Mouse (Mus musculus) bone marrow, adult 2 months (tissue): ENCODE measurements around the gene Abr. TPM values are rescaled to one million over a fixed set of nuclear protein-coding genes. Genes with fewer than 3 reads are reported as not detected.

Source experiments
- H3K27ac ChIP-seq: fragments of 200-500 bp; 2 replicates; pipeline ENCODE4 v1.5.1; 2012; ENCODE audit warnings: low read depth, mild to moderate bottlenecking, control low read depth, inconsistent platforms, low read length; ENCODE audit not compliant: control insufficient read depth, poor library complexity, insufficient read depth
- H3K4me1 ChIP-seq: fragments of 200-500 bp; 2 replicates; pipeline ENCODE4 v1.6.1; 2011; ENCODE audit warnings: low read length; ENCODE audit not compliant: control insufficient read depth, insufficient read depth
- H3K4me3 ChIP-seq: fragments of 200-500 bp; replicated peaks from 2 replicates; pipeline ENCODE3; 2011; ENCODE audit warnings: mild to moderate bottlenecking, low read depth, low read length, control low read depth; ENCODE audit not compliant: control insufficient read depth
- CTCF ChIP-seq: fragments of 200-500 bp; IDR thresholded peaks from 2 replicates; pipeline ENCODE4 v1.5.1; 2011; ENCODE audit warnings: low read length, control low read depth; ENCODE audit not compliant: control insufficient read depth, insufficient read depth
- POLR2A ChIP-seq: fragments of 200-500 bp; IDR thresholded peaks from 2 replicates; pipeline ENCODE4 v1.6.1; 2011; ENCODE audit warnings: low read depth, mild to moderate bottlenecking, control low read depth, low read length, borderline replicate concordance; ENCODE audit not compliant: control insufficient read depth
- WGBS: fragments of 180-500 bp; shearing (Covaris S2); methylation state at CpG from one replicate; pipeline ENCODE4 v1.1.7; 2018; 5-methylcytosine and 5-hydroxymethylcytosine counted together
- polyA plus RNA-seq: library from polyadenylated mRNA; stranded (reverse); fragments of >200 nt; gene quantifications from 2 replicates; pipeline ENCODE4 v1.2.4, GENCODE M21; 2011; ENCODE audit warnings: low replicate concordance; ENCODE audit not compliant: missing spikeins, insufficient read depth, insufficient read length

The Abr gene
- polyA plus RNA-seq, 1 experiment: 43.0 TPM

DNA sequence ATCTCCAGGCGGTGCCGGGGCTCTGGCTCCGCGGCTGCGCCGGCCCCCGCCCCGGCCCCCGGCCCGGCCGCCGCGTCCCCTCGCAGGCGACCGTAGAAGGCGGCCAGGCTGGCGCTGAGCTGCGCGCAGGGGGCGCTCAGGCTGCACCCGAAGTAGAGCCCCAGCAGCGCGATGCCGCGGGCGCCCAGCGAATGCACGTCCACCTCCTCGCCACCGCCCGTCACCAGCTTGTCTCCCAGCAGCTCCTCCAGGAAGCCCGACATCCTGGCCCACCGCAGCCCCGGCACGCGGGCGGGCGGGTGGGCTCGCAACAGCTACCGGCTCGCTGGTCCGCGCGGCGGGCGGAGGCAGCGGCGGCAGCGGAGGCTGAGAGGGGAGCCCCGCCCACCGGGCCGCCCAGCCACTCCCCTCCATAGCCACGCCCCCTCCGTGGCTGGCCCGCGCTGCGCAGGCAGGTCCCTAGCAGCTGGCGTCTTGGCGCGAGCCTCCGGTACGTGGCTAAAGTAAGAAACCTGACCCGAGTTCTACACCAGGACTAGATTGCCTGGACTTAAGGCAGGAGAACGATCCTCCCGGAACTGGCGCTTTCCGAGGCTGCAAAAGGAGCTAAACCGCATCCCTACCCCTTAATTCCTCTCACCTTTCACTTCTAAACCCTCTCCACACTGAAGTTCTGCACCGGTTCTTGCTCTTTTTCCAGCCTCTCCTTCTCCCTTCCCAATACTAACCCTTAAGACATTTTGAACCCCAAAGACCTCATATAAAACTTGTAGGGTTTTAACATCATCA is 223.1 kb downstream of the Abr start, which contains the start of gene Nxn:
Gene Nxn (minus strand): TSS at position 343 of the 789 bp plus-strand sequence.
- Histone ChIP-seq H3K4me3 (peak within 1 kb of the TSS; percentile 76), H3K4me1 (no peaks in the 10 kb centered on the region), H3K27ac (peak within 1 kb of the TSS; percentile 52)
- TF ChIP-seq CTCF (no peak; the same call in 1 of the 2 replicates), POLR2A (no peak)
- under 1% methylated on average over 70 of the region's 70 CpGs for WGBS

DNA sequence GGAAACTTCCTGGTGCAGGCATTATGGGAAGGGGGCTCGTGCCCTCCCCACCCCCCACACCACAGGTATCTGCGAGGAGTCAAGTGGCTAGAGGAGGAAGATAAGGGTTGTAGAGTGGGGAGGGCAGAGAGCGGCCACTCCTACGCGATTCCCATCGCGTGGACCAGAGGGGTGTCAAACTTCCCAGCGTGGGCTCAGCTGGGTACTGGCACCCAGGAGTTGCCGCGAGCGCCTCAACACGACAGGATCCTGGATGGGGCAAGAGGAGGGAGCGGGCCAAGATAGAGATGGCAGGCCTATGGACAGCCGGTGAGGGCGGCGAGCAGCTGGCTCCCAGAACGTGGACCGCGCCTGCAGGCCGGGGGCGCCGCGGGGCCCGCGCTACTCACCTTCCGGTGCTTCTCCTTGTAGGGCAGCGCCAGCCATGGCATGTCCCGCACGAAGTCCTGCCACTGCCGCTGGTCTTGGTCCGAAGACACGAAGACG is 223.8 kb downstream of the Abr start:
- WGBS: under 1% methylated on average over 33 of the region's 33 CpGs
- Histone ChIP-seq H3K4me1 (no peaks in the 10 kb centered on the region), H3K27ac (peak overlapping the region; percentile 52)

DNA sequence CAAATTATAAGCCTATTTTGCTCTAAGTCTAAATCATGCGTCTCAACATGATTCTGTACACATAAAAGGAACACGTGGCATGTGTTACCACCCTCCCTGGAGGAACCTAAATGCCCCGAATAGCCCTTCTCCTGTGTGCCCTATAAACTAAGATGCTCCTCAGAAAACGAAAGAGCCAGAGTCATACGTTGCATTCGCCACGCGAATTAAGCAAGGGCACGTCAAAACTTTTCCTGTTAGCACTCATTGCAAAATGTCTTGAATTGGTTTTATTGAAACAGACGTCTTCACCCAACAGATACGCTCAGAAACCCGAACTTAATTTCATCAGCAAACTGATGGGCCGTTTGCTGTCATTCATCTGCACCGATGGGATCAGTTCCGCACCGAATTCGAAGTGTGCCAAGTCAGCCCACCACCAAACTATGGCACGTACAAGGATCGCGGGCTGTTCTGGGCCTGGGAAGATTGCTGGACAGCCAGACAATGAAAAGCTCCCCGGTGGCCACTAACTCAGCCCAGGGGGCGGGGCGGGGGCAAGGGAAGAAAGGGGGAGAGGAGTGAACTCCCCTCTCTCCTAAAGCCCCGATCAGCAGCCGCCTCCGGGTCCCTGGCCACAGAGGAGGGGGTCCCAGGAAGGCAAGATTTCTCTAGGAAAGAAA is 224.3 kb downstream of the Abr start:
- peak overlapping the region; percentile 52 for H3K27ac ChIP-seq
- H3K4me1 ChIP-seq: no peaks in the 10 kb centered on the region
- under 1% methylated on average over 26 of the region's 26 CpGs for WGBS
- H3K4me3 ChIP-seq: peak overlapping the region; percentile 76
- no peak for TF ChIP-seq POLR2A
- no peak for TF ChIP-seq CTCF

More for the DNA sequence above, 223.8 kb downstream of the Abr start:
- peak overlapping the region; percentile 76 for H3K4me3 ChIP-seq
- TF ChIP-seq POLR2A: no peak; the same call in 1 of the 2 replicates
- TF ChIP-seq CTCF: no peak

DNA sequence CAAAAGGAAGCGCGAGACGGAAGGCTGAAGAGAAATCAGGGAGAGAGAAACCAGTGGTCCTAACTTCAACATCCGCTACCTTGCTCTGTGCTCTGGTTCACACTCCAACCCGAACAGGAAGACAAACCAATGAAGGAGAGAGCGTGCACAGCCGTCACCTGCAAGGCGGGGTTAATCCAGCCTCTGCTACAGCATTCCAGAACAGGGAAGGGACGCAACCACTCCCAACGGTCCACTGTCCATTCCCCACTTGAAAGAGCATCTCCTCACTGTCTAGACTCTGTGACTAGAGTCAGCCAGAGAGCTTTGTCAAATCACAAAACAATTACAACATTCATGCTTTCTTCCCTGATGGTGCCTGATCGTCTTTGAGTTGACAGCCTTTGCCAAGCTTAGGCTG is 229.1 kb downstream of the Abr start:
- WGBS: 83% methylated on average over 11 of the region's 11 CpGs
- TF ChIP-seq CTCF: no peak
- no peak for TF ChIP-seq POLR2A
- H3K4me3 ChIP-seq: no peak overlapping the region
- H3K27ac ChIP-seq: no peak overlapping the region
- no peaks in the 10 kb centered on the region for H3K4me1 ChIP-seq

DNA sequence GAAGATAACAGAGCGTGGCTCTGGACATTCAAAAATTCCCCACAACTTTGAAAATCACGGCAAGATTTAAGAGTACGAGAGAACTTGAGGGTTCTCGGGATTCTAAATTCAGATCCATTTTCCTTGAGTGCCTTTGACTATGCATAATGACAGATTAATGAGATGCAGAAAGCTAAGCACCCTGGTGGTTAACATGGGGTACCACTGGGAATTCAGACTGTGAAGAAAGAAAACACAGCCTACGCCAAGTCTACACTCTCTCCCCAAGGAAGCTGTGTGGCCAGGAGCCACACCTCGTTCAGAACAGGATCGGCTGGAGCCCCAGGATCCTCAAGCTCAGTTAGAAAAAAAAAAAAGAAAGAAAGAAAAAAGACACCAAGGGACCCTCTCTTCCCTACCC is 229.6 kb downstream of the Abr start:
- no peaks in the 10 kb centered on the region for H3K4me1 ChIP-seq
- no peak overlapping the region for H3K27ac ChIP-seq
- 86% methylated on average over 7 of the region's 7 CpGs for WGBS
- TF ChIP-seq POLR2A (no peak), CTCF (no peak)
- H3K4me3 ChIP-seq: no peak overlapping the region

DNA sequence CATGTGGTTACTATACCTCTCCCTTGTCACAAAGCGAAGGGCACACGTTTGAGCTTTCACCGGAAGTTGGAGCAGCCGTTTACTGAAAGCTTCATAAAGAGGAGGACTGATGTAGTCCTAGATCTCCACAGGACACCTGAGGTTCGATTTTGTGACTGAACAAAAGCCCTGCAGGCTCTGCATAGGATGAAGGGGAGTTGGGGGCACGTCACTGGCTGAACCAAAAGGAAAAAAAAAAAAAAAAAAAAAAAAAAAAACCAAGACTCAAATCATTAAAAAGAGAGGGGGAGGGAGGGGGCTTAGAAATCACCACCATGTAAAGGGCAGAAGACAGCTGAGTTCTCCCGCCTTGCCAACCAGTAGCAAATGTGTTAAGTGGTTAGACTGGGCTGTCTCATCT is 233.4 kb downstream of the Abr start:
- Histone ChIP-seq H3K27ac (no peak overlapping the region), H3K4me3 (no peak overlapping the region), H3K4me1 (no peaks in the 10 kb centered on the region)
- TF ChIP-seq CTCF: no peak
- no peak for TF ChIP-seq POLR2A
- 69% methylated on average over 7 of the region's 7 CpGs for whole genome bisulfite sequencing

DNA sequence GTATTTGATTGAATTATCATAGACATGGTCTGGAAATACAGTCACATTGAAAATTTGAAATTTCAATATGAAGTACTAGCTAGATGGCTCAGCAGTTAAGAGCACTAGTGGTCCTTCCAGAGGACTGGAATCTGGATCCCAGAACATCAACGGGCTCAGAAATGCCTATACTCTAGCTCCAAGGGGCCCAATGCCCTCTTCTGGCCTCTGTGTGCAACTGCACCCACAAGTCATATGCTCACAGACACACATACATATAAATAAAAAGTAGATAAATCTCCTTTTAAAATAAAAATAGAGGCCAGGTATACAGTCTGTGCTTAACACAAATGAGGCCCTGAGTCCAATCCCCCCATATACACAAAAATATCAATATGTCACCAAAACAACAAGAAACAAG is 235.0 kb downstream of the Abr start:
- Histone ChIP-seq H3K4me1 (no peaks in the 10 kb centered on the region), H3K27ac (no peak overlapping the region), H3K4me3 (no peak overlapping the region)
- TF ChIP-seq CTCF: peak; percentile 16; the same call in 1 of the 2 replicates
- TF ChIP-seq POLR2A: no peak
- 77% methylated on average over 1 of the region's 1 CpGs for WGBS

DNA sequence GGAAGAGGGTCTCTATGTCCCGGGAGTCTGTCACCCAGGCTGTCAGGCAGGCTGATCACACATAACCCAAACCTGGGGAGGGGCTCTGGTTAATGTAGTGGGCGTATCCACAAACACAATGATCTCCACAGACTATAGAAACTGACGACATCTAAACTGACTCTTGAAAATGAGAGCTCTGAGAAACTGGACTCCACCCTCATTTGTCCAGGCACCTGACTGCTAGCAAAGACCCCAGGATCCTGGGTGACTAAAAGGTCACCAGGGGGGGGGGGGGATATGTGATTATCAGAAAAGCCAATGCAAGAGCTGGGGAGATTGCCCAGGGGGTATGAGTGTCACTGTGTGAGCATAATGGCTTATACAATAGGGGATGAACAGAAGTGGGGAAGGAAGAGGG is 236.4 kb downstream of the Abr start:
- no peak overlapping the region for H3K27ac ChIP-seq
- 80% methylated on average over 3 of the region's 3 CpGs for WGBS
- no peak overlapping the region for H3K4me3 ChIP-seq
- no peak for TF ChIP-seq POLR2A
- no peak for TF ChIP-seq CTCF
- H3K4me1 ChIP-seq: no peaks in the 10 kb centered on the region
